Mouse (Mus musculus) NIH3T3 (cell line): Measurements from ENCODE around the gene Atcay.
A peak's percentile ranks its signal among the peaks of the same experiment; 100 is the strongest.

ENCODE experiments used
- DNase-seq: peaks from one replicate; pipeline ENCODE4 v3.0.0-alpha.2; 2012; ENCODE audit warnings: low read depth

Gene Atcay

DNA sequence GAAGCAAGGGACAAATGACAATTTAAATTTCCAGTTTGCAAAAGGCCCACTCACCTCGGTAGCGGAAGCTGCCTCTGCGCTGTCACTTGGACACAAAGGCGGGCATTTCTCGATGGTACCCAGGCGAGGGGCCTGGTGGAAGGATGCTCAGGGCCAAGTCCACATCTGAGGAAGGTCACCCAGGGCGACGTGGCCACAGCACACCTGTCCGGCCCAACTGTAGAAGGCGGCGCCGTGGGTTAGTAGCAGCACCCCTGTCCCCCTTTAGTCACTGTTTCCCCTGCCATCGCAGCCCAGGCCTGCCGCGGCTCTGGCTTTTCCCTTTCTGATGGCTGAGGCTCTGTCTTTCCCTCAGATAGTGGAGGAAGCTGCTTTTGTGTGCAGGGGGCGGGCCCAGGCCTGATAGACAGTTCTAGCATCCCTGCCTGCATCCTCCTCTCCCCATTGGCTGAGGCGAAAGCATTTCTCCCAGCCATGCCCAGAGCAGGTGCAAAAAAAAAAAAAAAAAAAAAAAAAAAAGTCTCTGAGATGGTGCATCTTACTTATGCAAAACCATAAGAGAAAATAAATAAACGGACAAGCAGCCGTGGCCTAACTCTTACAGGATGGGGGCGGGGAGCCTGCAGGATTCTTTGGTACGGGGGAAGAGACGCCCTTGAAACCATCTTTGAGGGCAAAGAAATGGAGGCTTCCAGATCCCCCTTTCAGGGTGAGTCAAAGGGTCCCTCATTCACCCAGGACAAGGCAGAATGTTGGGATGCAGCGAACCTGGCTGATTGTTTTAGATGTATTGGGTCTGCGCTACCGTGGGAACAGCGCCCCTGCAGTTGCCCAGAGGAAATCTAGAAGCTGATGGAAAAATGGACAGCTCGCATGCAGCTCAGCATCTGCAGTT lies at the start of gene Atcay:
Gene Atcay (minus strand): TSS at position 396 of the 895 bp plus-strand sequence.
- DNase-seq: no peak

DNA sequence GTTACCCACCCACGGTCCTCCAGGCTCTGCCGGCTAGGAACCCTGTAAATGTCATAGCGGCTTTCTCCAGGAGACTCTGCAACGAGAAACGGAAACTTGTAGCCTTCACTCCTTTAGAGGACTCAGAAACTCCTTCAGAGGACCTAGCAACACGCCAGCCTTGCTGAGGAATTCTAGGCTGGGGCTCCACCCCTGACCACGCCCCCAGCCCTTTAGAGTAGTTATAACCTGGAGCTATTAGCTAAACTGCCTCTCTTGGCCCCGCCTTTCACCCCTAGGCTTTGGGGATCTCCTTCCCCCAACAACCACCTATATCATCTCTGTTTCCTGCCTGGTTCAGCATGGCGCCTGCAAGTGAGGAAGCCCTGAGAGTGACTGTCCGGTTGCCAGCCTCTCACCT lies 48.9 kb upstream of the Atcay start:
- DNase-seq: peak; percentile 44

DNA sequence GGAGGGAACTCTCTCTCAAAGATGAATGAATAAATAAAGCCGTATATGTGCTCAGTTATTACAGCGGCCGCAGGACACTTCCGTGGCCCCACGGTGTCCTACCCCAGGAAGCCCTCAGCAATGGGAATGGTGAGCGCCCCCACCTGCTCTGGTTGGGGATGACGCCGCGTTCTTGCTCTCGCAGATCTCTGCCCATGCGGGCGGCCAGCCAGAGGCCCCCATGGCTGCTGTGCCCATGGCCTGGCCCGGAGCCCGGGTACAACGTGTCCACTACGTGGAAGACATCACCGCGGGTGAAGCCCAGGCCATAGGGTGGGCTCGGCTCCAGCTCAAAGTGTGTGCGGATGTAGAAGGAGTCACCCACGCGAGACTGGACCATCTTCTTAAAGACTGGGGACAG lies 47.0 kb upstream of the Atcay start:
- no peak for DNase-seq

DNA sequence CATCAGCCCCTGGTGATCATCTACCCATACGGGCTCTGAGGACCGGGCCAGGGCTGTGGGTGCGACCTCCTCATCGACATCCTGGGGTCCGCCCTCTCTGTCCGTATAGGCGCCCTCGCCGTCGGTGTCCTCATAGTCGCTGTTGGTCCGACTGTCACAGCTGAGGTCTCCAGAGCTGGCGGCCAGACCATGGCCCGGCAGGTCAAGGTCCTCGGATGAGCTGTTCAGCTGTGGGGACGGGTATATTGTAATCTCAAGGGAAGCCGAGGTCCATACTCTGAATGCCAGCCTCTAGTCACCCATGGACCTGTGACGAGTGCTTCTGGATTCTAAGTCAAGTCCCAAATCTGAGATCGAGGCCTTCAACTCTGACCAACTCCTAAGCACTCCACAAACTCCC lies 43.2 kb upstream of the Atcay start:
- no peak for DNase-seq

- DNase-seq: no peak
Observed at GRCm38 (mm10) chr10:81272356-81272755, 41.7 kb upstream of the Atcay start.

DNA sequence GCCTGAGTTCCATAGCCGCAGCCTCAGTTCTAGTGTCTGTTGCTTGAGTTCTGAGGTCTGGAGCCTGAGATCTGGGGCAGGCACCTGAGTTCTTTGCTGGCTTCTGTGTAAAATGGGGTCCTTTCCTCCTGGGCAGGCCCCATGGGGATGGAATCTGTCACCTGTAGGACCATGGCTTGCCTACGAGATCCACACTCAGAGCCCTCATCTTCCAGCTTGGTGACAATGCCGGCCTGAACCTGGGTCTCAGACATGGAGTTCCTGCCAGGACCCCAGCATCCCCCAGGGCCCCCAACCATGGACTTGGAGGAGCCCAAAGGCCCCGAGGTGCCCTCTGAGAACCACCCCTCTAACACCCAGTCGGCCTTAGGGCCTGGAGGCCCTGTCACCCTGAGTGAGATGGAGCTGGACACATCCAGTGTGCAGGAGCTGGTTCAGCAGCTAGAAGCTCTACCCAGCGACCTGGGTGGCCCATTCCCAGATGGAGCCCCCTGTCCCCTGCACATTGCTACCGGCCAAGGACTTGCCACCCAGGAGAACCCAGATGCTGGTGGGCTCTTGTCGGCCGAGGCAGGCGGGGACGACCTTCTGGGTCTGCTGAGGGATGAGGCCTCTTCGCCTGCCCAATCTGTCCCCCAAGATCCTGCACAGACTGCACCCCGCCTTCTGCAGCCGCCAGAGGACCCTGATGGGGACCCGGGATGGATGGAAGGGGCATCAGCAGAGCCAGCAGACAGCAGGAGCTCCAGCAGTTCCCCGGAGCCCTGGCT lies 38.2 kb upstream of the Atcay start:
- DNase-seq: no peak

DNA sequence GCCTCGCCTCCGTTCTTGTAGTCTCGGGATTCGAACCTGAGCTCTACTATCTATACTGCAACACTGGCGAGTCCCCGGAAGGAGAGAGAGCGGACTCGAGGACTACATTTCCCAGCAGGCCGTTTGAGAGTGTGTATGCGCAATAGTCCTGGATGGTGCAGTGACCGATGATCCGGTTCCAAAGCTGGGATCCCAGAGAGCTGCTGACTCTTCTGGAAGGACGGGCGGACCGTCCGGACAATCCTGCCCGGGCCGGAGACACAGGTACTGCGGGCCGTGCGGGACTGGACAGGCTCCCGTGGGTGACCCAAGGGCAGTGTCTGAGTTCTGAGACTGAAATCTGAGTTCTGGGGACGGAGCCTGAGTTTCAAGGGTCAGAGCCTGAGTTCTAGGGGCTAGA lies 37.4 kb upstream of the Atcay start:
- DNase-seq: peak; percentile 95

DNA sequence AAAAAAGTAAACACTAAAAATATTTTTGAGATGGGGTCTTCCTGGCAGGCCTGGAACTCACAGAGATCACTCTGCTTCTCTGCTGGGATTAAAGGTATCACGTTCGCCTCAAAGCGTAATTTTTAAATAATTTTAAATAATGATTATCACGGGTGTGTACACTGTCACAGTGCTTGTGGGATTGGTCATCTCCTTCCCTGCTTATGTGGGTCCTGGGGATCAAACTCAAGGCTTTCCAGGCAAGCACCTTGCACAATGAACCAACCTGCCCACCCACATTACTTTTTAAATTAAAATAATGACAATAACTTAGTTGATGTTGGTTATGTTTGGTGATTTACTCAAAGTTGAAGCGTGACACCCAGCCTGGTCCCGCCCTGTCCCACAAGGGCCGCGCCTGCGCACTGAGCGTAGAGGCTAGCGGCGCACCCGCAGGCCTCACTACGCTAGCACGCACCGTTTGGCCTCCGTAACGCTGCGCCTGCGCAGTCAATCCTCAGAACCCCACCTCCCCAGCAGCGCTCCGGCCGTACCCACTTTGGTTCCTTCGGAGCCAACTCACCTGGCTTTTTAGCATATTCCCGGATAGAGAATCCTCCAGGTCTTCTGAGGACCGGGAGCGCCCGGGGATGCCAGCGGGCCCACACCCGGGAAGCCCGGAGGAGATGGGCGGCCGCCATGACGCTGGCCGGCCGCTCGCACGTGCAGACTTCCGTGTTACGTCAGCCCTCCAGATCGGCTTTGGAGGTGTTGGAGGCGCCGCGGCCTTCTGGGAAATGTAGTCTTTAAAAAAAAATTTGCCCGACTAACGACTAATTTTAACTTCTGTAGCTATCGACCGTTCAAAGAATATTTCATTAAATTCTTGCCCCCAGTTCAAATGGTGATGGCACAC lies 35.8 kb upstream of the Atcay start, which contains the start of the genes Mrpl54 and Apba3:
Gene Mrpl54 (minus strand): TSS at position 724 of the 895 bp plus-strand sequence.
Gene Apba3 (plus strand): TSS at position 750 of the 895 bp plus-strand sequence.
- DNase-seq: peak; percentile 99

- DNase-seq: no peak
Observed at GRCm38 (mm10) chr10:81265540-81265939, 34.9 kb upstream of the Atcay start.

DNA sequence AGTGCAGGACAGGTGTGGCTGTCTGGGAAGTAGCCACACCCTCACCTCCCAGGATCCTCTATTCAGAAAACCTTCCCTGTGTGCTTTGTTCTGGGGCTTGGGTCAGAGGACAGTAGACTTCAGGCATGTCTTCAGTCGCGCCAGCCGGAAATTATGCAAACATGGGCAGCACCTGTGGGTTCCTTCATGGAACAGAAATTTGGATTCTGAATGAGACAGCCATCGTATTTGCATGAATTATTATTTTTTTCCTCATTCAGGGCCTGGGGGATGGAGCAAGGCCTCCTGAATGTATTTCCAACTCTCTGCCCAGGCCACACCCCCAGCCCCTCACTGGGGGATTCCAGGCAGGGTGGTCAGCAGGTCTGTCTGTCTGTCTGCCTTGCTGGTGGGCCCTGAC lies 30.4 kb upstream of the Atcay start:
- no peak for DNase-seq

- DNase-seq: no peak
Observed at GRCm38 (mm10) chr10:81259225-81259884, 28.7 kb upstream of the Atcay start.

GRCm38 (mm10) chr10:81257158-81258039 lies 26.8 kb upstream of the Atcay start:
- no peak for DNase-seq

GRCm38 (mm10) chr10:81254886-81255285 lies 24.3 kb upstream of the Atcay start:
- DNase-seq: no peak

DNA sequence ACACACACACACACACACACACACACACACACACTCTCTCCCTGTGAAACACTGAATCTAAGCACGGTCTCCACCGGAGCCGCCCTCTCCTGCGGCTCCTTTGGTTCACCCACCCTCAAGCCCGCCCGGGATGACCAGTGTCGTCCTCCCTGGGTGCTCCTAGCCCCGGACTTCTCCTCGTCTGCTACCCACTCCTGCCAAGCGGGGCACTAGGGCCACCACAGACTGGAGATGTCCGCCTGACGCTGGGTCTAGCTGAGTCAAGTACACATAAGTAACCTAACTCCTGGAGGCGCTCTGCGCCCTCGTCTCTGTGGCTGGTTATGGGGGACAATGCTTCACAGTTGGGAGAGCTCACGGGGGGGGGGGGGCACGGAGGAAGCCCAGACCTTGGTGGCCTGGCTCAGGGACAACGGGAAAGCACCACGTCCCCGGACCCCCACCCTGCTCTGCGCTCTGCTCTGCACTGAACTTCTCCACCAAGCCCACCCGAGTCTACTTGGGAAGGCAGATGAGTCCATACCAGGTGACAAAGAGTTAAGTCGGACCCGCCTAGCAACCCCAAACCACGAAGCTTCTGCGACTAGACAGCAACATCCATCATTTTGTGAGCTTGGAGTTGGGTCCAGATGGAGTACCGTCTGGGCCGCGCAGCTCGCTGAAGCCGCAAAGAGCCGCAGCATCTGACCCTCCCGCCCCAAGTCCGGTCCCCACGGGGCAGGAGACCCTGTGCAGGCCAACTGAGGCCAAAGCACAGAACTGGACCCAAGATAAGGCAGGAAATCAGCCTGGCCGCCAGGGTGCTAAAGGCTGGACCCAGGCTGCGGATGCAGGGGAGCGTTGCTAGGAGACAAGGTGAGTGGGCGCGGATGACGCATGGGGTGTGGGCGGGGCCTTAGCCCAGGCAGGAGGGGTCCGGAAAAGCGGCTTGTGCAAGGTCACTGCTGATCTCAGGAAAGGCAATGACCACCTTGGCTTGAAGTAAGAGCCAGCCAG lies 22.1 kb upstream of the Atcay start, which contains the start of gene Matk:
Gene Matk (plus strand): TSS at position 512 of the 996 bp plus-strand sequence.
- DNase-seq: peak; percentile 23

GRCm38 (mm10) chr10:81249442-81249841 lies 18.8 kb upstream of the Atcay start:
- DNase-seq: no peak

GRCm38 (mm10) chr10:81247804-81248203 lies 17.2 kb upstream of the Atcay start:
- DNase-seq: no peak

DNA sequence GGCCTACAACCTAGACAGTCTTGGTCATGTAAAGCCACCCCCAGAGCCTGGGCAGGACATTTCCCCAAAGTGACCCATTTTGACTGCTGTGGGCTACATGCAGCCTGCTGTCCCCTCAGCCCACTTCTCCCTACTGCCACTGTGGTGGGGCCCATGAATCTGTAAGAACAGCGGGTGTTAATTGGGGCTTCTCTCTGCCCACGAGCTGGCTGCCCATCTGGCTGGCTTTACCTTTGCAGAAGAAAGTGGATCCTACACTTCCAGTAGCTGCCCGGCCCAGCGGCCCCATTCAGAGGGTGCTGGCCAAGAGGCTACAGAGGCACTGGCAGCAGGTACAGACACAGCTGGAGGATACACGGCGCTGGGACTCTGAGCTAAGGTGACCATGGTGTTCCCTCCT lies 14.5 kb upstream of the Atcay start:
- no peak for DNase-seq

GRCm38 (mm10) chr10:81244595-81244994 lies 14.0 kb upstream of the Atcay start:
- peak; percentile 80 for DNase-seq

- DNase-seq: no peak
Observed at GRCm38 (mm10) chr10:81244146-81244545, 13.5 kb upstream of the Atcay start.
